Mouse (Mus musculus): Measurements from ENCODE around the gene Setd1a. TPM values are rescaled to one million over a fixed set of nuclear protein-coding genes. Genes with fewer than 3 reads are reported as not detected.
A peak's percentile ranks its signal among the peaks of the same experiment; 100 is the strongest.

Gene Setd1a
- polyA plus RNA-seq, 1 experiment = 20.9 TPM

DNA sequence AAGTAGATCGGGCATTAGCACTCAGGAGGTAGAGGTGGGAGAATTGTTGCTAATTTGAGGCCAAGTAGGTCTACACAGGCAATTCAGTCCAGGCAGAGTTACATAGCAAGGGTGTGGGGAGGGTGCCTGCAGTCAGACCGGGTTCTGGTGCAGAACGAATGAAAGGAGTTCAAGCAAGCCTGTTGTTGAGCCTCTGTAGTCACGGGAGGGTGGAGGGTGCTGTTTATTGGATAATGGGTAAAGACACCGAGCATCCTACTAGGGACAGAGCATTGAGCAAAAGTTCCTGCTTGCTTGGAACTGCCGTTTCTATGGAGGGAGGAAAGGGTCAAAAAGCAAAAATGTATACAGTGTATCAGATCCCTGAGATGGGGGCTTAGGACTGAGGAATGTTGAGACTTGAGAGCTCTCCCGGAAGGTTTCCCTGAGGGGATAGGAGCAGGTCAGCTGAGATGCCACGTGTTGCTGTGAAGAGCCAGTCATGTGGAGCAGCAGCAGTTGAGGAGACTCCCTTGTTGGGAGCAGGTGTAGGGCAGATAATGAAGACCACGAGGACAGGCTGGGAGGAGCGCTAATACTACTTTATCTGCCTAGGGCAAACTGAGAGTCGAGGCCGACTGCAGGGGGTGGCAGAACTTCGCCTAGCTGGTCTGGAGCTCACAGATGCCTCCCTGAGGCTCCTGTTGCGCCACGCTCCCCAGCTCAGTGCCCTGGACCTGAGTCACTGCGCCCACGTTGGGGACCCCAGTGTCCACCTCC, 9.4 kb upstream of the Setd1a start:
- Histone ChIP-seq H3ac (ENCODE audit: control insufficient read depth, insufficient read length, low read depth) (no peak overlapping the region), H3K36me3 (ENCODE audit: control insufficient read depth, insufficient read depth) (peaks cover 37% of the 10 kb centered on the region), H3K79me2 (ENCODE audit: control insufficient read depth, insufficient read depth) (peaks cover 12% of the 10 kb centered on the region), H3K79me3 (ENCODE audit: low read depth) (no peaks in the 10 kb centered on the region), H3K27me3 (ENCODE audit: control insufficient read depth, insufficient read depth, insufficient read length) (no peaks in the 10 kb centered on the region), H3K4me3 (ENCODE audit: insufficient read depth, poor library complexity, severe bottlenecking) (no peak overlapping the region)
- TF ChIP-seq USF1 (IDR thresholded peaks at IDR 0.05; ENCODE audit: low read depth) (no peak), MYOD1 (IDR thresholded peaks at IDR 0.05; ENCODE audit: control insufficient read depth, insufficient read length, low read depth) (no peak), MYOG (IDR thresholded peaks at IDR 0.05; ENCODE audit: control insufficient read depth, extremely low read depth, insufficient read length) (no peak), CTCF (IDR thresholded peaks at IDR 0.05; ENCODE audit: control insufficient read depth, insufficient read depth, insufficient read length) (no peak), FOSL1 (IDR thresholded peaks at IDR 0.05; ENCODE audit: insufficient read depth, low read length, poor library complexity, severe bottlenecking) (no peak), CEBPB (IDR thresholded peaks at IDR 0.05; ENCODE audit: low read depth) (no peak), MAX (IDR thresholded peaks at IDR 0.05) (no peak)

DNA sequence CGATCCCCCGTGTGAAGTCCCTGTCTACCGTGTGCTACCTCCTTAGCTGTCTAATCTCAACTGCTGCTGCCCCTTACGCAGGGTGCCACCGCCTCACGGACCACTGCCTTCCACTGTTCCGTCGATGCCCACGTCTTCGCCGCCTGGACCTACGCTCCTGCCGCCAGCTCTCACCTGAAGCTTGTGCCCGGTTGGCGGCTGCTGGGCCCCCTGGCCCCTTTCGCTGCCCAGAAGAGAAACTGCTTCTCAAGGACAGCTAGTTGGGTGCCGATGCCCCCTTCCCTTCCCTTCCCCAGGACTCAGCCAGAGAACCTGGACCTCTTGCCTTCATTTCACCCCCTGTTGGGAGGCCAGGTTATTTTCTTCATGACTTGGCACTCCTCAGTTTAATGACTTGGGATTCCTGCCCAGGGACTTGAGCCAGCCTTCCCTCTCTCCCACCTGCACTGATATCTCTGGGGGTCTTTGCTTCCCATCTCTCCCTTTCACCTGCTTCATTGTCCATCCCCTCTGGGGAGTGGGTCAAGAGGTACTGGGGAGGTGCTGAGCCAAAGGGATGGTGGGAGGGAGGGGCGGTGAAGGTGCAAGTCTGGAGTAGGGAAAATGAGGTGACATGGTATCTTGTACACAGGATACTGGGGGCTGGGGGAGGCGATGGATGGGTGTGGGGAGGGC, 8.7 kb upstream of the Setd1a start:
- TF ChIP-seq MYOD1 (IDR thresholded peaks at IDR 0.05; ENCODE audit: control insufficient read depth, insufficient read length, low read depth) = no peak
- no peak for TF ChIP-seq CTCF (IDR thresholded peaks at IDR 0.05; ENCODE audit: control insufficient read depth, insufficient read depth, insufficient read length)
- TF ChIP-seq MYOG (IDR thresholded peaks at IDR 0.05; ENCODE audit: control insufficient read depth, extremely low read depth, insufficient read length) = no peak
- TF ChIP-seq FOSL1 (IDR thresholded peaks at IDR 0.05; ENCODE audit: insufficient read depth, low read length, poor library complexity, severe bottlenecking) = no peak
- H3K36me3 ChIP-seq (ENCODE audit: control insufficient read depth, insufficient read depth) = peaks cover 32% of the 10 kb centered on the region

DNA sequence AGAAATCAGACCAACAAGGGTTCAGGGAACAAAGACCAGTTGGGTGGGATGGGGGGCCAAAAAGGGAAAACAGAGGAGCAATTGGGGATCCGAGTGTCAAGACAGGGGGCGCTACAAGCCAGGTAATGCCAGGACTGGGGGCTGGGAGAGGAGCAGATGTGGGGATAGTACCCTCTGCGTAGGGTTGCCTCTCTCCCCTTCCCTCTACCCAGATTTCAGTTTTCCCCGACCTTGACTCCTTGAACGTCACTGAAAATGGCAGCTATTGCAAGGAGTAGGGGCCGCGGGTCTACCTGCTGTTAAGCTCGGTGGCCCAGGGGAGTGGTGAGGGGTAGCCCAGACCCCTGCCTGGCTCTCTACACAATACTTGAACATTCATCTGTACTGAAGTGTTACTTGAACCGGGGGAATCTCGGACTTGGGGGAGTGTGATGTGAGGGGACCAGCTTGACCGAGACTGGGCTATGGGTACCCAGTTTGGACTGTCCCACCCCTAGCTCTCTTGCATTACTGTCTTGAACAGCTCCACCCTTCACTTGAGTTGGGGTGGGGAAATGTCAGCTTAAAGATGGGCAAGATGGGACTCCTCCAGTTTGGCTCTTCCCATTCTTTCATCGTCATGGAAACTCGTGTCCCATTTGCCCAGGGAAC, 8.0 kb upstream of the Setd1a start:
- no peaks in the 10 kb centered on the region for H3K27me3 ChIP-seq (ENCODE audit: control insufficient read depth, insufficient read depth, insufficient read length)
- H3ac ChIP-seq (ENCODE audit: control insufficient read depth, insufficient read length, low read depth) = no peak overlapping the region
- H3K79me2 ChIP-seq (ENCODE audit: control insufficient read depth, insufficient read depth) = peaks cover 12% of the 10 kb centered on the region
- H3K79me3 ChIP-seq (ENCODE audit: low read depth) = no peaks in the 10 kb centered on the region
- H3K4me3 ChIP-seq (ENCODE audit: insufficient read depth, poor library complexity, severe bottlenecking) = no peak overlapping the region
- TF ChIP-seq MAX (IDR thresholded peaks at IDR 0.05) (no peak), MYOD1 (IDR thresholded peaks at IDR 0.05; ENCODE audit: control insufficient read depth, insufficient read length, low read depth) (no peak), FOSL1 (IDR thresholded peaks at IDR 0.05; ENCODE audit: insufficient read depth, low read length, poor library complexity, severe bottlenecking) (no peak), CEBPB (IDR thresholded peaks at IDR 0.05; ENCODE audit: low read depth) (no peak), USF1 (IDR thresholded peaks at IDR 0.05; ENCODE audit: low read depth) (no peak), CTCF (IDR thresholded peaks at IDR 0.05; ENCODE audit: control insufficient read depth, insufficient read depth, insufficient read length) (no peak), MYOG (IDR thresholded peaks at IDR 0.05; ENCODE audit: control insufficient read depth, extremely low read depth, insufficient read length) (no peak)
- peaks cover 27% of the 10 kb centered on the region for H3K36me3 ChIP-seq (ENCODE audit: control insufficient read depth, insufficient read depth)

More for the DNA sequence above, 8.7 kb upstream of the Setd1a start:
- H3K79me2 ChIP-seq (ENCODE audit: control insufficient read depth, insufficient read depth) = peaks cover 12% of the 10 kb centered on the region
- no peaks in the 10 kb centered on the region for H3K27me3 ChIP-seq (ENCODE audit: control insufficient read depth, insufficient read depth, insufficient read length)
- H3K79me3 ChIP-seq (ENCODE audit: low read depth) = no peaks in the 10 kb centered on the region
- no peak overlapping the region for H3ac ChIP-seq (ENCODE audit: control insufficient read depth, insufficient read length, low read depth)
- H3K4me3 ChIP-seq (ENCODE audit: insufficient read depth, poor library complexity, severe bottlenecking) = no peak overlapping the region

DNA sequence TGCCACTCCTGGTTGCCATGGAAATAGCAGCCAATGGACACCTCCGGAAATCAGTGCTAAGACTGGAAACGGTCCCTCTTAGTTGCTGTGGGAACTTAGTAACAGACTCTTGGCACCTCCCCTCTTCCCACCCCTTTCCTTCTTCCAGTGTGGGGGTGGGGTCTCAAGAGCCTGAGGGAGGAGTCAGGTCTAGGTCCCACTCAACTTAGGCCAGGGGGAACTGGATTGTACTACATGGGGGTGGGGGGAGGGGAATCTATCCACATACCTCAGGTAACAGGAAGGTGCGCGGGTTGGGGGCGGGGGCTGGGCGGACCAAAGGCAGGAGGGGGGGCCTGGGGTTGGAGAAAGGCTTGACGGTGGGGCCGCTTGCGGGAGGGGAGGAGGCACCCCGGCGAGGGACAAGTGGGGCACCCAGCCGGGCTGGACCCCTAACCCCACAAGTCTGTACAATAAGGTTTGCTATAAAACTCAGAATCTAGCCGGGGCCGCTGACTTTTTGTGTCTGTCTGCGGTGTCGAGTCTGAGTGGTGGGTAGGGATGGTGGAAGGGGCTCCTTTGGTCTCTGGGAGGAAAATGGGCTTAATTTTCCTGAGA, 7.4 kb upstream of the Setd1a start:
- peaks cover 22% of the 10 kb centered on the region for H3K36me3 ChIP-seq (ENCODE audit: control insufficient read depth, insufficient read depth)
- H3K27me3 ChIP-seq (ENCODE audit: control insufficient read depth, insufficient read depth, insufficient read length) = no peaks in the 10 kb centered on the region
- peak overlapping the region; percentile 37 for H3K4me3 ChIP-seq (ENCODE audit: insufficient read depth, poor library complexity, severe bottlenecking)
- no peaks in the 10 kb centered on the region for H3K79me3 ChIP-seq (ENCODE audit: low read depth)
- TF ChIP-seq USF1 (IDR thresholded peaks at IDR 0.05; ENCODE audit: low read depth) (no peak), MYOD1 (IDR thresholded peaks at IDR 0.05; ENCODE audit: control insufficient read depth, insufficient read length, low read depth) (no peak), CEBPB (IDR thresholded peaks at IDR 0.05; ENCODE audit: low read depth) (no peak), FOSL1 (IDR thresholded peaks at IDR 0.05; ENCODE audit: insufficient read depth, low read length, poor library complexity, severe bottlenecking) (no peak), CTCF (IDR thresholded peaks at IDR 0.05; ENCODE audit: control insufficient read depth, insufficient read depth, insufficient read length) (no peak), MYOG (IDR thresholded peaks at IDR 0.05; ENCODE audit: control insufficient read depth, extremely low read depth, insufficient read length) (no peak), MAX (IDR thresholded peaks at IDR 0.05) (no peak)
- no peak overlapping the region for H3ac ChIP-seq (ENCODE audit: control insufficient read depth, insufficient read length, low read depth)
- H3K79me2 ChIP-seq (ENCODE audit: control insufficient read depth, insufficient read depth) = peaks cover 12% of the 10 kb centered on the region

DNA sequence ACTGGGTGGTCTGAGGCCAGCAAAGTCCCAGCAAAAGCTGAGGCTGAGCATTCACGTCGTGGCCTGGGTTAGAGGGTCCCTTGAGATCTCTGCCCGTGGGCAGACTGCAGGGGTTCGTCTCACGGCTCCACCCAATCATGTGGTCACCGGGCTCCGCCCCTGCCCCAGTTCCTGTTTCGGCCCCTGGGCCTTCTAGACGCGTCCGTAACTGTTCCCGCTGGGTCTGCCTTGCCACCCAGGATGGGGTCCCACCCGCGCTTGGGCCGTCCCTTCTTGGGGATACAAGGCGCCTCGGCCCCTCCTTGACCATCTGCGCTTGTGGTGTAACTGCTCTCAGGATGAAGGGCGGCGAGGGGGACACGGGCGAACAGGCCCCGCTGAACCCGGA, 6.8 kb upstream of the Setd1a start, which contains the start of gene Orai3:
Orai3 (plus strand) TSS at position 165 of the 388 bp plus-strand sequence.
- Histone ChIP-seq H3K4me3 (ENCODE audit: insufficient read depth, poor library complexity, severe bottlenecking) (peak within 1 kb of the TSS; percentile 37), H3K36me3 (ENCODE audit: control insufficient read depth, insufficient read depth) (peaks cover 18% of the 10 kb centered on the region), H3K27me3 (ENCODE audit: control insufficient read depth, insufficient read depth, insufficient read length) (no peaks in the 10 kb centered on the region), H3K79me2 (ENCODE audit: control insufficient read depth, insufficient read depth) (peaks cover 12% of the 10 kb centered on the region), H3K79me3 (ENCODE audit: low read depth) (no peaks in the 10 kb centered on the region), H3ac (ENCODE audit: control insufficient read depth, insufficient read length, low read depth) (peak within 1 kb of the TSS; percentile 83)
- TF ChIP-seq CEBPB (IDR thresholded peaks at IDR 0.05; ENCODE audit: low read depth) (no peak), USF1 (IDR thresholded peaks at IDR 0.05; ENCODE audit: low read depth) (peak; percentile 72)
